Mouse (Mus musculus) gastrocnemius, postnatal 10 days (tissue): ENCODE results near the gene Adamts1. TPM values are rescaled to one million over a fixed set of nuclear protein-coding genes. Genes with fewer than 3 reads are reported as not detected.

Source experiments
- DNase-seq: peaks from one replicate; pipeline ENCODE4 v3.0.0; 2021; ENCODE audit warnings: mixed read lengths
- total RNA-seq, 2 experiments: library from RNA; stranded (reverse); gene quantifications; 2 replicates each; pipeline ENCODE4 v1.2.3; 2021

Adamts1 gene
- total RNA-seq, 2 experiments from 2014 or later, result 15.4 to 19.9 TPM

- no peak for DNase-seq
These were observed 37.2 kb downstream of the Adamts1 start for GRCm38 (mm10) chr16:85765697-85766096.

GRCm38 (mm10) chr16:85765167-85765566 lies 37.7 kb downstream of the Adamts1 start:
- DNase-seq, result no peak

- no peak for DNase-seq
These were observed 40.8 kb downstream of the Adamts1 start for GRCm38 (mm10) chr16:85762052-85762665.

GRCm38 (mm10) chr16:85760961-85761580 lies 41.8 kb downstream of the Adamts1 start:
- no peak for DNase-seq

- DNase-seq, result peak; percentile 46
These were observed 46.7 kb downstream of the Adamts1 start for GRCm38 (mm10) chr16:85756101-85756819.

- DNase-seq, result no peak
These were observed 53.6 kb downstream of the Adamts1 start for GRCm38 (mm10) chr16:85749335-85749734.

GRCm38 (mm10) chr16:85747589-85748360 lies 55.1 kb downstream of the Adamts1 start:
- DNase-seq, result no peak

GRCm38 (mm10) chr16:85746386-85746785 lies 56.5 kb downstream of the Adamts1 start:
- DNase-seq, result no peak

Other genes starting within 250 kb of the Adamts1 start
- gene Cyyr1, start 249.7 kb downstream of the Adamts1 start, total RNA-seq, result 10 to 100 TPM in 1 of 2 experiments, 1 to 10 TPM in 1; 9.0 to 12.4 TPM
- 10 to 100 TPM; 10.9 to 13.3 TPM for gene Adamts5, start 98.7 kb upstream of the Adamts1 start, total RNA-seq